Mouse (Mus musculus): Measurements from ENCODE around the gene Foxg1. TPM values are rescaled to one million over a fixed set of nuclear protein-coding genes. Genes with fewer than 3 reads are reported as not detected.

Foxg1 gene
- total RNA-seq, 2 experiments from 2014 or later = 161 to 166 TPM

DNA sequence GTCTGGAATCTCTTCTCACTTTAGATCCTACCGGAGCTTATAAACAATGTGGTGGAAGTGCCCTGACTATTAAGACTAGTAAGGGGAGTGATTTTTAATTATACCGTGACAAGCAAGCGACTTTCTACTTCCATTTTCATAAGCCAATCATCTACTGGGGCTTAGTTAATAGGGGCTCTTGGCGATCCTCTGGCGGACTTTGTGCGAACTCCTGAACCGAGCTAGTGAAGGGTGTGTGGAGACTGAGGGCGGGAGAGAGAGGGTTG, 18.3 kb downstream of the Foxg1 start:
- DNase-seq (ENCODE audit: low spot score in 2 of 2) = no peak

DNA sequence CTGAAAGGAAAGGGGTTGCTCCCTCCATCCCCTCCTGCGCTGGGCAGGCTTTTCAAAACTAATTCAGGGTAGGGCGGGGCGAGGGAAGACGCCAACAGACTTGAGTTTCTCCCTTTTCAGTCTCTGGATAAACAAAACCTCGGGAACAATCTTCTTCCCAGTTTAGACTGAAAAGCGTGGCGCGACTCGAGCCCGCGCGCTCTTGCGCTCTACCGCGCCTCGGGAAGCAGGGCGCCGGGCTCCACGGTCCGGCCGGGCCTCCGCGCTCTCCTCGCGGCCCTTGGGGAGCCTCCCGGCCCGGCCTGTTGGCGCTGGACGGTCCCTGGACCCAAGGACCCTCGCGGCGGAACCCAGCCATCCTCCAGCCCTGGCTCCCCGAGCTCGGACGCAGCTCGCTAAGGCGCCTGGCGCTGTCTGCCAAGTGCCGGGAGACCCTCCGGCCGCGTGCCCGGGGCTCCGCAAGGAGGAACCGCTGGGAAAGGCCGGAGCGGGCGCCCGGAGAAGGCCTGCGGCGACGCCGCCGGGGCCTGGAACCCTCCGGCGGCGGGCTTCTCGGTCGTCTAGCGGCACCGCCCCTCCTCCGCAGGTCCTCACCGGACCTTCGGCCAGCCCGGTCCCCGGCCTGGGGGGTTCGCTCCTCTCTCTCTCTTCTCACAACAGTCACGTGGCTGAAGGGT, 18.8 kb downstream of the Foxg1 start:
- peak; percentile 76 to 84 for DNase-seq (ENCODE audit: low spot score in 2 of 2)

DNA sequence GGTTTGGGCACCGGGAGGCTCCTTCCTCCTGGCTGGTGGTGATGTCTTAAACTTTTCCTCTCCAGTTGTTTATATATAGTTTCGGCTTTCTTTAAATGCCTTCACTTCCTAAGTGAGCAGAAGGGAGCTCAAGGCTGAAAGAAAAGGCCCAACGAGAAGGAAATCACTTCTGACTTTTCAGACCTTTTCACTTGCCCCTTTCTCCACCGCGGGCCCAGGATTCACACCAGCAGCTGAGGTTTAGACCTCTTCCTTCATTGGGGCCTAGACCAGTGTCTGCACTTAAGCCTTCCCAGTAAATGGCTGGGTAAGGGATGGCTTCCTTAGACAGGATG, 19.3 kb downstream of the Foxg1 start:
- DNase-seq (ENCODE audit: low spot score in 2 of 2) = no peak

DNA sequence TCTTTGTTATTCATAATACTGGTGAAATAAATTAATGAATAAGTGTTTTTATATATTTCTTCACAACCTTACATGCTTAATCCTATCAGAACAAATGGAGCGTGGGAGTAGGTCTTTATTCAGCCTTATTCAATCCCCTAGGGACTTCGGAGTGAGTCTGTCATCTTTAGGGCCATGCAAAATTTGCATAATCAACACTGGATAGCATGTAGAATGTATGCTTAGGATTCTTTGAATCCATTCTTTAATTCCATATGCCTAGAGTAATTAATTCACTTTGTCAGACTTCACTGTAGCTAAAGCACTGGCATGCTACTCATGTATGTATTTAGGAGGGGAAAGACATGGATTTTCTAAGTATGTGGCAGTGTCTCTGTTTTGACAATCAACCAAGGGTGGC, 27.4 kb downstream of the Foxg1 start:
- DNase-seq (ENCODE audit: low spot score in 2 of 2) = no peak

- no peak for DNase-seq (ENCODE audit: low spot score in 2 of 2)
Measured at GRCm38 (mm10) chr12:49417963-49418362, 35.5 kb downstream of the Foxg1 start.

Other genes starting within 250 kb of the Foxg1 start
- gene Gm43517, start 2.5 kb downstream of the Foxg1 start, total RNA-seq (2021) = 10 to 100 TPM; 11.4 to 12.2 TPM

Data from layer of hippocampus, postnatal 14 days (tissue).